Mouse (Mus musculus): ENCODE measurements around the gene Dennd1a.

- TF ChIP-seq CTCF (IDR thresholded peaks at IDR 0.05; ENCODE audit: insufficient read depth, low read length) (no peak), POLR2A (IDR thresholded peaks at IDR 0.05; ENCODE audit: borderline replicate concordance, extremely low read depth, low read depth, low read length) (no peak)
Measured at GRCm38 (mm10) chr2:37853878-37854435, 433.2 kb downstream of the Dennd1a start.
